Mouse (Mus musculus): ENCODE results near the gene Rsrc1.

- no peak for TF ChIP-seq CTCF (IDR thresholded peaks at IDR 0.05; ENCODE audit: control insufficient read depth, insufficient read depth, low read length)
- no peak for TF ChIP-seq POLR2A (IDR thresholded peaks at IDR 0.05; ENCODE audit: borderline replicate concordance, control insufficient read depth, low read depth, low read length)
Measured at GRCm38 (mm10) chr3:67146280-67146679, 165.1 kb downstream of the Rsrc1 start.

All from bone marrow, adult 2 months (tissue).